Mouse (Mus musculus) kidney, embryonic 16.5 days (tissue): ENCODE measurements around the gene Pnrc2. TPM values are rescaled to one million over a fixed set of nuclear protein-coding genes. Genes with fewer than 3 reads are reported as not detected.

ENCODE experiments used
- ATAC-seq: fragments of 200-750 bp; cut with Nextera tagmentation; 2 replicates; pipeline ENCODE4 v1.8.0; 2017; ENCODE audit warnings: moderate TSS enrichment; ENCODE audit not compliant: low FRiP score, low TSS enrichment
- H3K27ac ChIP-seq: fragments of 300-500 bp; sonication (generic); 2 replicates; pipeline ENCODE4 v1.5.1; 2014; ENCODE audit warnings: low read length
- H3K27me3 ChIP-seq: fragments of 300-500 bp; sonication (generic); 2 replicates; pipeline ENCODE4 v1.6.1; 2014; ENCODE audit warnings: low read length, control low read depth, mixed read lengths; ENCODE audit not compliant: insufficient read depth
- H3K36me3 ChIP-seq: fragments of 300-500 bp; sonication (generic); 2 replicates; pipeline ENCODE4 v1.6.1; 2014; ENCODE audit warnings: low read length, control low read depth, mixed read lengths; ENCODE audit not compliant: insufficient read depth
- H3K4me1 ChIP-seq: fragments of 300-500 bp; sonication (generic); 2 replicates; pipeline ENCODE4 v1.6.1; 2014; ENCODE audit warnings: low read length, control low read depth, mixed read lengths; ENCODE audit not compliant: insufficient read depth
- H3K4me2 ChIP-seq: fragments of 300-500 bp; sonication (generic); replicated peaks from 2 replicates; pipeline ENCODE4 v1.6.1; 2014; ENCODE audit warnings: low read depth, low read length
- H3K4me3 ChIP-seq: fragments of 300-500 bp; sonication (generic); 2 replicates; pipeline ENCODE4 v1.5.1; 2014; ENCODE audit warnings: mild to moderate bottlenecking, low read length
- H3K9ac ChIP-seq: fragments of 300-500 bp; sonication (generic); replicated peaks from 2 replicates; pipeline ENCODE4 v1.6.1; 2014; ENCODE audit warnings: low read length
- H3K9me3 ChIP-seq: fragments of 300-500 bp; sonication (generic); 2 replicates; pipeline ENCODE4 v1.6.1; 2016; ENCODE audit warnings: low read length, control low read depth
- WGBS: fragments of 180-500 bp; shearing (Covaris S2); extraction: QIAGEN DNeasy Blood & Tissue Kit; methylation state at CpG from one replicate; pipeline ENCODE4 v1.1.7; 2014; 5-methylcytosine and 5-hydroxymethylcytosine counted together
- polyA plus RNA-seq: library from polyadenylated mRNA; unstranded; fragments of >200 nt; fragmentation: Nextera tagmentation; extraction: Ambion mirVana; gene quantifications from 2 replicates; pipeline ENCODE4 v1.2.1, GENCODE M21; 2015

Gene Pnrc2
- polyA plus RNA-seq, 1 experiment from 2014 or later = 211 TPM

GRCm38 (mm10) chr4:135892884-135893283, 19.2 kb upstream of the Pnrc2 start:
- 61% methylated on average over 4 of the region's 4 CpGs for WGBS
- Histone ChIP-seq H3K27me3 (no peaks in the 10 kb centered on the region), H3K4me3 (no peak overlapping the region), H3K4me2 (no peak overlapping the region), H3K27ac (no peak overlapping the region), H3K36me3 (no peaks in the 10 kb centered on the region), H3K9me3 (no peaks in the 10 kb centered on the region), H3K9ac (no peak overlapping the region), H3K4me1 (no peaks in the 10 kb centered on the region)
- no peak for ATAC-seq

DNA sequence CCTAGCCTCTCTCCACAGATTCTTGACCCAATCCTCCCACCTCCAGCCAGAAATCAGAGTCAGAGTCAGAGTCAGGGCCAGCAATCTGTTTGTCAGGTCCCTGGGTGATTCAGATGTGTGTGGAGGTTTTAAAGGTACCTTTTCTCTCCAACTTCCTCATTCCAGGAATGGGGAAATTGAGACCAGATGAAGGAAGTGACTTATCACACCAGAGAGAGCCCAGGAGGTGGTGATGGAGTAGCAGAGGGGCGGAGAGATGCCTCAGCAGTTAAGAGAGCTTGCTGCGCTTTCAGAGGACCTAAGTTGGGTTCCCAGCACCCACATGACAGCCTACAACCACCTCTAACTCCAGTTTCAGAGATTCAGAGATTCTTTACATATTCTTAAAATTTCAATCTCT, 17.9 kb upstream of the Pnrc2 start:
- H3K27ac ChIP-seq = no peak overlapping the region
- ATAC-seq = no peak
- 87% methylated on average over 2 of the region's 2 CpGs for WGBS
- no peak overlapping the region for H3K9ac ChIP-seq
- no peaks in the 10 kb centered on the region for H3K36me3 ChIP-seq
- H3K4me1 ChIP-seq = no peaks in the 10 kb centered on the region
- H3K27me3 ChIP-seq = no peaks in the 10 kb centered on the region
- no peak overlapping the region for H3K4me3 ChIP-seq
- no peaks in the 10 kb centered on the region for H3K9me3 ChIP-seq
- no peak overlapping the region for H3K4me2 ChIP-seq

GRCm38 (mm10) chr4:135889884-135890283, 16.2 kb upstream of the Pnrc2 start:
- Histone ChIP-seq H3K9ac (no peak overlapping the region), H3K4me1 (no peaks in the 10 kb centered on the region), H3K9me3 (no peaks in the 10 kb centered on the region), H3K27ac (no peak overlapping the region), H3K27me3 (no peaks in the 10 kb centered on the region), H3K4me2 (no peak overlapping the region), H3K4me3 (no peak overlapping the region), H3K36me3 (no peaks in the 10 kb centered on the region)
- WGBS = 1% methylated on average over 4 of the region's 4 CpGs
- ATAC-seq = peak; percentile 91

DNA sequence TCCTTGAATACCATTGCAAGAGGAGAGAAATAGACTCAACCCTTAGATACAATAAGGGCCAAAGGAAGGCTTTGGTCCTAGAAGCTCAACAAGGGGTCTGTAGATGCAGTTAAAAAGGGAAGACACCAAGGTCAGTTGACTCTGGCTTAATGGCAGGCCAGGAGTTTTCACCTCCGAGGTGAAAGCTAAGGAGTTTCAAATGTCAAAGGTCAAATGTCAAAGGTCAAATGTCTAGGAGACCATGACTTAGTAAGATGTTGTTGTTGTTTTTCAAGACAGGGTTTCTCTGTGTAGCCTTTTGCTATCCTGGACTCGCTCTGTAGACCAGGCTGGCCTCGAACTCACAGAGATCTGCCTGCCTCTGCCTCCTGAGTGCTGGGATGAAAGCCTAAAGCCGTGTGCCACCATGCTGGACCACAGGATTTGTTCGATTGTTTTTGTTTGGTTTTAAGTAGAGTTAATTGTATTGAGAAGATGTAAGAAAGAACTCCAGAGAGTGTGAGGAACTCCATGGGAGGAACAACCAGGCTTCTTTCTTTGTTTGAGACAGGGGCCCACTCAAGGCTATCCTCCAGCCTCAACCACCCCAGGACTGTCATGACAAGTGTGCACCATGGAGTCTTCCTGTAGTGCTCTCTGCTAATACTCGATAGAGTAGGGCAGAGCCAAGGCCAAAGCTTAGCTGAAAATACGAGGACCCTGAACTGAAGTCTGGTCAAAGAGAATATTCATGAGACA, 15.7 kb upstream of the Pnrc2 start:
- no peaks in the 10 kb centered on the region for H3K9me3 ChIP-seq
- H3K9ac ChIP-seq = no peak overlapping the region
- ATAC-seq = no peak
- H3K4me2 ChIP-seq = no peak overlapping the region
- no peaks in the 10 kb centered on the region for H3K36me3 ChIP-seq
- H3K4me1 ChIP-seq = peaks cover 3% of the 10 kb centered on the region
- H3K27me3 ChIP-seq = no peaks in the 10 kb centered on the region
- 78% methylated on average over 7 of the region's 7 CpGs for WGBS
- H3K27ac ChIP-seq = no peak overlapping the region
- H3K4me3 ChIP-seq = no peak overlapping the region

GRCm38 (mm10) chr4:135888448-135889057, 14.9 kb upstream of the Pnrc2 start:
- WGBS = 92% methylated on average over 24 of the region's 24 CpGs
- no peak overlapping the region for H3K27ac ChIP-seq
- H3K4me3 ChIP-seq = no peak overlapping the region

GRCm38 (mm10) chr4:135886184-135886583, 12.5 kb upstream of the Pnrc2 start:
- Histone ChIP-seq H3K9me3 (no peaks in the 10 kb centered on the region), H3K4me2 (no peak overlapping the region), H3K27me3 (no peaks in the 10 kb centered on the region), H3K36me3 (no peaks in the 10 kb centered on the region), H3K4me1 (peaks cover 17% of the 10 kb centered on the region), H3K27ac (no peak overlapping the region), H3K4me3 (no peak overlapping the region), H3K9ac (no peak overlapping the region)
- no peak for ATAC-seq
- 89% methylated on average over 4 of the region's 4 CpGs for WGBS

More at GRCm38 (mm10) chr4:135888448-135889057, 14.9 kb upstream of the Pnrc2 start:
- H3K4me2 ChIP-seq = no peak overlapping the region
- no peaks in the 10 kb centered on the region for H3K36me3 ChIP-seq
- ATAC-seq = no peak
- H3K9ac ChIP-seq = no peak overlapping the region
- H3K27me3 ChIP-seq = no peaks in the 10 kb centered on the region
- peaks cover 11% of the 10 kb centered on the region for H3K4me1 ChIP-seq
- H3K9me3 ChIP-seq = no peaks in the 10 kb centered on the region

GRCm38 (mm10) chr4:135885676-135886075, 12.0 kb upstream of the Pnrc2 start:
- Histone ChIP-seq H3K4me1 (peaks cover 17% of the 10 kb centered on the region), H3K4me2 (no peak overlapping the region), H3K27ac (no peak overlapping the region), H3K27me3 (no peaks in the 10 kb centered on the region), H3K9me3 (no peaks in the 10 kb centered on the region), H3K4me3 (no peak overlapping the region), H3K9ac (no peak overlapping the region), H3K36me3 (no peaks in the 10 kb centered on the region)
- no peak for ATAC-seq
- 89% methylated on average over 12 of the region's 12 CpGs for WGBS

DNA sequence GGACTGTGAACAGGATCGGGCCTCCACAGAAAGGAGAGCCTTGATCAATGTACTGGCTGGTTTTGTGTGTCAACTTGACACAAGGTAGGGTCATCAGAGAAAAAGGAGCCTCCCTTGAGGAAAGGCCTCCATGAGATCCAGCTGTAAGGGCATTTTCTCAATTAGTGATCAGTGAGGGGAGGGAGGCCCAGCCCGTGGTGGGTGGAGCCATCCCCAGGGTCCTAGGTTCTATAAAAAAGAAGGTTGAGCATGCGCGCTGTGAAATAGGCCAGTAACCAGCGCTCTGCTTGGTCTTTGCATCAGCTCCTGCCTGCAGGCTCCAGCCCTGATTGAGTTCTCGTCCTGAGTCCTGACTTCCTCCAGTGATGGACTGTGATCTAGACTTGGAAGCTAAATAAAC, 10.9 kb upstream of the Pnrc2 start:
- no peak overlapping the region for H3K27ac ChIP-seq
- no peaks in the 10 kb centered on the region for H3K27me3 ChIP-seq
- H3K4me3 ChIP-seq = no peak overlapping the region
- H3K36me3 ChIP-seq = no peaks in the 10 kb centered on the region
- 49% methylated on average over 6 of the region's 6 CpGs for WGBS
- no peak overlapping the region for H3K4me2 ChIP-seq
- no peak overlapping the region for H3K9ac ChIP-seq
- peaks cover 19% of the 10 kb centered on the region for H3K4me1 ChIP-seq
- ATAC-seq = no peak
- no peaks in the 10 kb centered on the region for H3K9me3 ChIP-seq

DNA sequence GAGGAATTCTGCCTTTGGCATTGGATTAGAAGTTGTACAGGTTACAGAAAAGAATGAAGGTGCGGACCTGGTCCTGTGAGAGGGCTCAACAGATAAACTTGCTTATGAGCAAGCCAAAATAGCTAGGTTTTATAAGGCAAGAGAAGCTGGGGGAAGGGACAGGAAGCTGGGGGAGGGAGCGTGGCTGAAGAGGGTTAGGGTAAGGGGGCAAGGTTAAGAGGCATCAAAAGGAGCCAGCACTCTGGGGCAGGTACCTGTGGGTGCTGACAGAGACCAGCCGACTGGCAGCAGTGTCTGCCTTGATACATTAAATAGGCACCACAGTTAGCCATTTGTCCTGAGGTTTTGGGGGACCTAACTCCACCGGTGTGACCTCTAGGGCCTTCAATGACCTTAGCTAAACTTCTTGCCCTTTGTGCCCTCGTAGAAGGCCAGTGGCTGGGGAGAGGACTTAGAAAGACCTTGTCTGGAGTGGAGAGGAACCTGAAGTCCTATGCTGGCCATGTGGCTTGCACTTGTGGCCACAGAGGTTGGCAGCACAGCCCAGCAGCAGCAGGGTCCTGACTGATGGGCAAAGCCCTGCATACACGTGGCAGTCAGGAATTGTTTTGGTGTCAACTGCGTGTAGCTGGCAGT, 10.3 kb upstream of the Pnrc2 start:
- Histone ChIP-seq H3K27ac (peak overlapping the region; percentile 29; the same call in 1 of the 2 replicates), H3K4me1 (peaks cover 19% of the 10 kb centered on the region), H3K9ac (no peak overlapping the region), H3K36me3 (no peaks in the 10 kb centered on the region), H3K4me3 (no peak overlapping the region), H3K4me2 (no peak overlapping the region), H3K9me3 (no peaks in the 10 kb centered on the region), H3K27me3 (no peaks in the 10 kb centered on the region)
- 47% methylated on average over 7 of the region's 7 CpGs for WGBS
- no peak for ATAC-seq

DNA sequence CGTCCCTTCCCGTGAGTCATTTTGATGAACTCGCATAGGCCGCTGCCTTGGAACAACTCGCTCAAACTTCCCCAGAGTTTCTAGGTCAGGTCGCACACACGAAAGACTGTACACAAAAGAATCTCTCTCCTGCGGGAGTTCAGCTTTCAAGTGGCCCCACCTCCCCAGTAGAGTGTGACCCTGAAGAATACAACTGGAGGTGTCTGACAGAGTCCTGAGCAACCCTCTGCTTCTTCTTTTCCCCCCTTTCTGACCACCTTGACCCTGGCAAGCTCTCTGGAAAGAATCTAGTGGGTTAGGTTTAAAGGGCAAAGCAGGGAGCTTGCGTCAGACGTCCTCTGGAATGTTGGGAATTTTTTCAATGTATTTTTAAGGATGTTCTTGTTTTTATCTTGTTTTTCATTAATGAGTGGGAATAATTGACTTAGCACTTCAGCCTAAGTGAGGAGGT, 9.8 kb upstream of the Pnrc2 start:
- 26% methylated on average over 10 of the region's 10 CpGs for WGBS
- H3K36me3 ChIP-seq = no peaks in the 10 kb centered on the region
- no peaks in the 10 kb centered on the region for H3K27me3 ChIP-seq
- H3K4me2 ChIP-seq = no peak overlapping the region
- H3K9ac ChIP-seq = 0 out of 2 replicates have a peak overlapping the region, but pooled peaks have one; percentile 22
- ATAC-seq = no peak
- peak overlapping the region; percentile 53 for H3K27ac ChIP-seq
- no peaks in the 10 kb centered on the region for H3K9me3 ChIP-seq
- H3K4me1 ChIP-seq = peaks cover 19% of the 10 kb centered on the region
- no peak overlapping the region for H3K4me3 ChIP-seq
